Mouse (Mus musculus) ES-Bruce4 (cell line): ENCODE measurements at regions not wholly inside any gene's neighbourhood (a gene's known extent, or its start where the extent isn't known, plus 50 kb on each side); places are given as distances from the start of the nearest gene placed in this dataset.
"Not testable (repeated sequence)": the region's sequence is repeated elsewhere in the genome, so short reads cannot be mapped to it uniquely, and the experiment has no call there.

Source experiments
- H3K27ac ChIP-seq: 2 replicates; pipeline ENCODE4 v1.5.1; 2012; ENCODE audit warnings: low read length, inconsistent platforms; ENCODE audit not compliant: insufficient read depth
- H3K27me3 ChIP-seq: 2 replicates; pipeline ENCODE4 v1.6.1; 2012; ENCODE audit warnings: mild to moderate bottlenecking, low read length, inconsistent platforms; ENCODE audit not compliant: control insufficient read depth, poor library complexity, insufficient read depth, severe bottlenecking
- H3K36me3 ChIP-seq: 2 replicates; pipeline ENCODE4 v1.6.1; 2012; ENCODE audit warnings: inconsistent platforms, mild to moderate bottlenecking, low read length, moderate library complexity; ENCODE audit not compliant: control insufficient read depth, poor library complexity, insufficient read depth, severe bottlenecking
- H3K4me1 ChIP-seq: one replicate; pipeline ENCODE4 v1.8.1; 2011; ENCODE audit warnings: low read length; ENCODE audit not compliant: control insufficient read depth, insufficient read depth
- H3K4me3 ChIP-seq: 2 replicates; pipeline ENCODE4 v1.5.1; 2011; ENCODE audit warnings: low read depth, mild to moderate bottlenecking, low read length
- H3K9ac ChIP-seq: 2 replicates; pipeline ENCODE4 v1.6.1; 2012; ENCODE audit warnings: low read depth, mild to moderate bottlenecking, inconsistent platforms; ENCODE audit not compliant: poor library complexity, severe bottlenecking
- H3K9me3 ChIP-seq: replicated peaks from 2 replicates; pipeline ENCODE4 v1.6.1; 2012; ENCODE audit warnings: mild to moderate bottlenecking, low read length, inconsistent platforms; ENCODE audit not compliant: control insufficient read depth, poor library complexity, insufficient read depth, severe bottlenecking
- CTCF ChIP-seq: IDR thresholded peaks from one replicate; pipeline ENCODE4 v1.8.1; 2011; ENCODE audit warnings: low read depth, low read length
- EP300 ChIP-seq: IDR thresholded peaks from 2 replicates; pipeline ENCODE4 v1.6.1; 2011; ENCODE audit warnings: low read depth, low read length; ENCODE audit not compliant: insufficient read depth
- POLR2A ChIP-seq: IDR thresholded peaks from one replicate; pipeline ENCODE4 v1.8.1; 2011; ENCODE audit warnings: low read length; ENCODE audit not compliant: insufficient read depth

GRCm38 (mm10) chr1:101524447-101524846 is 1751.9 kb downstream of the Cntnap5b start:
- H3K9me3 ChIP-seq = no peaks in the 10 kb centered on the region
- H3K9ac ChIP-seq = no peak overlapping the region
- H3K36me3 ChIP-seq = no peaks in the 10 kb centered on the region
- H3K4me1 ChIP-seq = no peaks in the 10 kb centered on the region
- H3K27me3 ChIP-seq = no peaks in the 10 kb centered on the region
- no peak overlapping the region for H3K27ac ChIP-seq
- TF ChIP-seq CTCF = no peak
- no peak for TF ChIP-seq POLR2A
- no peak for TF ChIP-seq EP300
- H3K4me3 ChIP-seq = no peak overlapping the region

DNA sequence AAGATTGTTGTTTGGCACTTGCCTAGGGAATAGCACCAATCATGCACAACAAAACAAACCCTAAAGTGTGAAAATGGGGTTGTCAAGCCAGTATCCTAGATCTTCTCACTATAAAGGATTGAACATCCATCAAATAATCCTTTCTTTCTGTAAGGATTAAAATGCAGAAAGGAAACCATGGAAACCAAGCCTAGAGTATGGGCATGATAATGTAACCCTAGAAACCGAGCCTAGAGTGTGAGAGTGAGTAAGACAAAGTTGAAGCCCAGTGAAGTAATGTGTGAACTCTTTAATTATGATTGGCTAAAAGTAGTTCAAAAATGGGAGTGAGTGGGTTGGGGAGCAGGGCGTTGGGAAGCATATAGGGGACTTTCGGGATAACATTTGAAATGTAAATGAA is 1757.4 kb downstream of the Cntnap5b start:
- Histone ChIP-seq H3K27me3 (no peaks in the 10 kb centered on the region), H3K27ac (no peak overlapping the region), H3K4me1 (no peaks in the 10 kb centered on the region), H3K4me3 (no peak overlapping the region), H3K9ac (no peak overlapping the region), H3K36me3 (no peaks in the 10 kb centered on the region), H3K9me3 (no peaks in the 10 kb centered on the region)
- TF ChIP-seq EP300 = no peak
- no peak for TF ChIP-seq POLR2A
- TF ChIP-seq CTCF = no peak

GRCm38 (mm10) chr1:101572256-101572655 is 1799.7 kb downstream of the Cntnap5b start:
- TF ChIP-seq EP300 (no peak), CTCF (no peak), POLR2A (no peak)
- Histone ChIP-seq H3K4me3 (no peak overlapping the region), H3K9me3 (no peaks in the 10 kb centered on the region), H3K9ac (no peak overlapping the region), H3K27me3 (no peaks in the 10 kb centered on the region), H3K36me3 (no peaks in the 10 kb centered on the region), H3K4me1 (no peaks in the 10 kb centered on the region), H3K27ac (no peak overlapping the region)

GRCm38 (mm10) chr1:101585325-101586028 is 1812.9 kb downstream of the Cntnap5b start:
- Histone ChIP-seq H3K27ac (no peak overlapping the region), H3K4me1 (no peaks in the 10 kb centered on the region), H3K9ac (no peak overlapping the region), H3K36me3 (no peaks in the 10 kb centered on the region), H3K27me3 (no peaks in the 10 kb centered on the region), H3K4me3 (no peak overlapping the region), H3K9me3 (no peaks in the 10 kb centered on the region)
- TF ChIP-seq CTCF (no peak), EP300 (no peak), POLR2A (no peak)

DNA sequence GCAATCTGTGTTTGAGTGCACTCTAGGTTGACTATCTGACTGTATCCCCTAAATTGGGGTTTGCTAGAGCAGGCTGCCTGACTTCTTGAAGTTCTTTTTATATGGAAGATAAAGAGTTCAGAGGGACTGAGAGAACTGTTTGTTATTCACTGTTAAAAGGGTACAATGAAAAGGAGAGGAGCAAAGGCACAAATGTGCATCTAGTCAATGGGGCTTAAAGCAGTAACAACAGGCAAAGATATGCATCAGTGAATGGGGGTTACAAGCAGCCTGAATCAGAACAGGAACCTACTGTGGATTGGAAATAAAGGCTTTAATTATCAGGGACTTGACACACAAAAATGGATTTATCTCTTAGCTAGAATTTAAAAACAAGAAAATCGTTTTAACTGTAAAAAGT is 1855.9 kb downstream of the Cntnap5b start:
- H3K4me3 ChIP-seq = no peak overlapping the region
- H3K27ac ChIP-seq = no peak overlapping the region
- no peaks in the 10 kb centered on the region for H3K36me3 ChIP-seq
- TF ChIP-seq POLR2A = no peak
- no peak for TF ChIP-seq EP300
- TF ChIP-seq CTCF = no peak
- no peaks in the 10 kb centered on the region for H3K4me1 ChIP-seq
- no peak overlapping the region for H3K9ac ChIP-seq
- no peaks in the 10 kb centered on the region for H3K9me3 ChIP-seq
- no peaks in the 10 kb centered on the region for H3K27me3 ChIP-seq

GRCm38 (mm10) chr1:101629006-101629405 is 1856.4 kb downstream of the Cntnap5b start:
- Histone ChIP-seq H3K4me3 (no peak overlapping the region), H3K27ac (no peak overlapping the region), H3K27me3 (no peaks in the 10 kb centered on the region), H3K9ac (no peak overlapping the region), H3K36me3 (no peaks in the 10 kb centered on the region), H3K9me3 (no peaks in the 10 kb centered on the region), H3K4me1 (no peaks in the 10 kb centered on the region)
- TF ChIP-seq POLR2A (no peak), CTCF (peak; percentile 53)

- not testable (repeated sequence) for H3K9ac ChIP-seq, H3K4me3 ChIP-seq, H3K36me3 ChIP-seq, H3K9me3 ChIP-seq, H3K4me1 ChIP-seq, H3K27ac ChIP-seq, H3K27me3 ChIP-seq
Observed at GRCm38 (mm10) chr1:101664287-101664686, 1891.7 kb downstream of the Cntnap5b start.
